22 mouse cellular contexts compared by ENCODE assay signal in the genomic region with DNA sequence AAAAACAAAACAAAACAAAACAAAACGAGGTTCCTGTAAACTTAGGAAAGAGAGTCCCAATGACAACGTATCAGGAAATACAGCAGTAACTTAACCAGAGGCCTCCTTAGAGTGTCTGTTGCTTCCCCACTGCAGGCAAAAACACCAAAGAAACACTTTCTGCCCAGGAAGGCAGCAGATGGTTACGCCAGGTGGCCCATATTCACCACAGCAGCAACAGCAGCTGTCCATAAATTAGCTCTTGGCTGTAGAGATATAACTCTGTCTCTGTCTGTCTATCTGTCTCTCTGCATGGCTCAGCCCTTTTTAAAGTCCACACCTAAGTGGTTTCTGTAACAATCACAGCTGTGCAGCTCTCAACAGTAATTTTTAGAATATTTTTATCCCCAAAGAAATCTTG. TPM values are rescaled to one million over a fixed set of nuclear protein-coding genes. Genes with fewer than 3 reads are reported as not detected.
DNase-seq lines count a peak whose midpoint lies in the region; ATAC-seq and TF ChIP-seq lines count a peak whose summit lies in the region.
"Had no signal": no experiment of that assay in that cellular context is flagged by ENCODE, and none has a peak within 500 bp of the region (broad histone marks: within the 10 kb centered on the region; RNA-seq: fewer than 3 reads in every experiment).

No protein-coding gene starts in this region.

- H3K27ac ChIP-seq in forebrain, embryonic 13.5 days, result no peak overlapping the region
- H3K27ac ChIP-seq in forebrain, embryonic 10.5 days, result no peak overlapping the region
- H3K27ac ChIP-seq in neural tube, embryonic 12.5 days, result no peak overlapping the region
- H3K27ac ChIP-seq in neural tube, embryonic 15.5 days (replicated peaks), result no peak overlapping the region
- H3K27ac ChIP-seq: heart, adult 2 months; kidney, embryonic 15.5 days; limb, embryonic 12.5 days; liver, embryonic 15.5 days; midbrain, embryonic 12.5 days; neural tube, embryonic 13.5 days had no signal

- H3K36me3 ChIP-seq in forebrain, embryonic 13.5 days (ENCODE audit: poor library complexity, severe bottlenecking), result peaks cover 30% of the 10 kb centered on the region
- H3K36me3 ChIP-seq in forebrain, embryonic 10.5 days (replicated peaks), result peaks cover 33% of the 10 kb centered on the region
- peaks cover 26% of the 10 kb centered on the region for H3K36me3 ChIP-seq in neural tube, embryonic 12.5 days
- peaks cover 20% of the 10 kb centered on the region for H3K36me3 ChIP-seq in neural tube, embryonic 15.5 days
- H3K36me3 ChIP-seq in myocyte (ENCODE audit: control insufficient read depth, insufficient read depth), result peaks cover 3% of the 10 kb centered on the region

- H3K9ac ChIP-seq in forebrain, embryonic 13.5 days, result no peak overlapping the region
- no peak overlapping the region for H3K9ac ChIP-seq in neural tube, embryonic 12.5 days
- no peak overlapping the region for H3K9ac ChIP-seq in neural tube, embryonic 15.5 days (replicated peaks)
- H3K9ac ChIP-seq: kidney, embryonic 15.5 days; limb, embryonic 12.5 days; liver, embryonic 15.5 days; midbrain, embryonic 12.5 days; neural tube, embryonic 13.5 days had no signal

- H3K9me3 ChIP-seq in forebrain, embryonic 13.5 days (replicated peaks), result no peaks in the 10 kb centered on the region; the same call in 1 of the 2 replicates
- H3K9me3 ChIP-seq in forebrain, embryonic 10.5 days, result peaks cover 16% of the 10 kb centered on the region
- H3K9me3 ChIP-seq in neural tube, embryonic 12.5 days, result no peaks in the 10 kb centered on the region
- no peaks in the 10 kb centered on the region for H3K9me3 ChIP-seq in neural tube, embryonic 15.5 days (replicated peaks)
- H3K9me3 ChIP-seq: kidney, embryonic 15.5 days; midbrain, embryonic 12.5 days; neural tube, embryonic 13.5 days had no signal

- TF ChIP-seq POLR2A in myocyte (IDR thresholded peaks at IDR 0.05; ENCODE audit: insufficient read length, low read depth), result no peak

- H3K4me1 ChIP-seq in forebrain, embryonic 13.5 days, result no peaks in the 10 kb centered on the region
- no peaks in the 10 kb centered on the region for H3K4me1 ChIP-seq in forebrain, embryonic 10.5 days
- no peaks in the 10 kb centered on the region for H3K4me1 ChIP-seq in neural tube, embryonic 12.5 days
- no peaks in the 10 kb centered on the region for H3K4me1 ChIP-seq in neural tube, embryonic 15.5 days
- H3K4me1 ChIP-seq: kidney, embryonic 15.5 days; limb, embryonic 12.5 days; liver, embryonic 15.5 days had no signal

- DNase-seq in forebrain, embryonic 10.5 days (ENCODE audit: extremely low spot score, low spot score), result no peak
- peak; percentile 48 for DNase-seq in A20 (ENCODE audit: low read depth, low spot score)
- no peak for DNase-seq in spleen, postnatal 10 days (ENCODE audit: low spot score in 2 of 2)
- DNase-seq: adrenal gland, postnatal 14 days; cerebellum, adult 8-10 months; gastrocnemius, postnatal 14 days; heart, adult 2 months; heart, postnatal 4 days; kidney, postnatal 4 days had no signal

- 0 out of 2 replicates have a peak, but pooled peaks have one; percentile 36 for ATAC-seq in forebrain, embryonic 13.5 days
- ATAC-seq in neural tube, embryonic 12.5 days (ENCODE audit: low FRiP score, low read depth), result 0 out of 2 replicates have a peak, but pooled peaks have one; percentile 29
- ATAC-seq in neural tube, embryonic 15.5 days (ENCODE audit: low FRiP score), result no peak
- ATAC-seq: hindbrain, embryonic 16.5 days; intestine, postnatal 0 days had no signal

- WGBS in forebrain, embryonic 13.5 days, result 82% methylated on average over 3 of the region's 3 CpGs
- 89% methylated on average over 3 of the region's 3 CpGs for WGBS in forebrain, embryonic 10.5 days
- 69% methylated on average over 3 of the region's 3 CpGs for WGBS in neural tube, embryonic 12.5 days
- WGBS in neural tube, embryonic 15.5 days, result 67% methylated on average over 3 of the region's 3 CpGs

- H3K4me2 ChIP-seq in forebrain, embryonic 13.5 days, result no peak overlapping the region
- no peak overlapping the region for H3K4me2 ChIP-seq in neural tube, embryonic 12.5 days (replicated peaks)
- H3K4me2 ChIP-seq in neural tube, embryonic 15.5 days, result no peak overlapping the region
- peak overlapping the region; percentile 6 for H3K4me2 ChIP-seq in myocyte (ENCODE audit: low read depth)
- H3K4me2 ChIP-seq: kidney, embryonic 15.5 days; limb, embryonic 12.5 days; liver, embryonic 15.5 days; midbrain, embryonic 12.5 days; neural tube, embryonic 13.5 days had no signal

- H3K4me3 ChIP-seq in forebrain, embryonic 13.5 days, result no peak overlapping the region
- H3K4me3 ChIP-seq in forebrain, embryonic 10.5 days, result no peak overlapping the region
- no peak overlapping the region for H3K4me3 ChIP-seq in neural tube, embryonic 12.5 days
- H3K4me3 ChIP-seq in neural tube, embryonic 15.5 days (replicated peaks), result no peak overlapping the region
- H3K4me3 ChIP-seq in myocyte, result no peak overlapping the region
- H3K4me3 ChIP-seq: erythroblast, embryonic 14.5 days; heart, adult 2 months; kidney, embryonic 15.5 days; limb, embryonic 12.5 days; liver, embryonic 15.5 days; midbrain, embryonic 12.5 days; neural tube, embryonic 13.5 days had no signal

- H3ac ChIP-seq in myocyte (ENCODE audit: control insufficient read depth, insufficient read length), result no peak overlapping the region

- no peaks in the 10 kb centered on the region for H3K27me3 ChIP-seq in forebrain, embryonic 13.5 days
- no peaks in the 10 kb centered on the region for H3K27me3 ChIP-seq in forebrain, embryonic 10.5 days (ENCODE audit: poor library complexity, severe bottlenecking)
- no peaks in the 10 kb centered on the region for H3K27me3 ChIP-seq in neural tube, embryonic 12.5 days (replicated peaks)
- H3K27me3 ChIP-seq in neural tube, embryonic 15.5 days (replicated peaks), result no peaks in the 10 kb centered on the region
- no peaks in the 10 kb centered on the region for H3K27me3 ChIP-seq in myocyte (ENCODE audit: control insufficient read depth, insufficient read depth, insufficient read length)
- H3K27me3 ChIP-seq: CH12.LX; kidney, embryonic 15.5 days; limb, embryonic 12.5 days; liver, embryonic 15.5 days; midbrain, embryonic 12.5 days; neural tube, embryonic 13.5 days had no signal

- no peaks in the 10 kb centered on the region for H3K79me2 ChIP-seq in myocyte (ENCODE audit: control insufficient read depth, insufficient read depth)

TF ChIP-seq in myocyte, 11 proteins besides CTCF, POLR2A, EP300 and RAD21:
- no peak for TF ChIP-seq CEBPB (IDR thresholded peaks at IDR 0.05; ENCODE audit: insufficient read depth, poor library complexity, severe bottlenecking)
- peak; percentile 26 for TF ChIP-seq TCF3 (IDR thresholded peaks at IDR 0.05; ENCODE audit: insufficient read length, low read depth)
- no peak for TF ChIP-seq USF1 (IDR thresholded peaks at IDR 0.05; ENCODE audit: low read depth)
- no peak for TF ChIP-seq MAX (IDR thresholded peaks at IDR 0.05; ENCODE audit: low read depth)
- TF ChIP-seq MYOD1 (IDR thresholded peaks at IDR 0.05; ENCODE audit: control insufficient read depth in 1 of 3, insufficient read length in 2 of 3, low read depth in 2 of 3), result peak in 2 of 3 experiments; percentile 66 to 78
- peak in 2 of 3 experiments; percentile 18 to 65 for TF ChIP-seq MYOG (IDR thresholded peaks at IDR 0.05; ENCODE audit: control insufficient read depth in 1 of 3, insufficient read depth in 1 of 3, insufficient read length in 2 of 3, low read depth in 2 of 3)
- TF ChIP-seq REST (IDR thresholded peaks at IDR 0.05; ENCODE audit: insufficient read depth, insufficient read length), result no peak
- no peak for TF ChIP-seq E2F4 (IDR thresholded peaks at IDR 0.05; ENCODE audit: insufficient read depth)
- no peak for TF ChIP-seq SRF (IDR thresholded peaks at IDR 0.05; ENCODE audit: control insufficient read depth, insufficient read length, low read depth)
- peak; percentile 47 for TF ChIP-seq TCF12 (IDR thresholded peaks at IDR 0.05; ENCODE audit: insufficient read depth, poor library complexity, severe bottlenecking)
- no peak for TF ChIP-seq POLR2AphosphoS2 (IDR thresholded peaks at IDR 0.05; ENCODE audit: insufficient read length, low read depth)

RNA-seq across cellular contexts. Expression of gene Rpf2, which starts 28.0 kb away (rescaled TPM):
- polyA plus RNA-seq in forebrain, embryonic 13.5 days (2015; fragmentation: Nextera tagmentation; extraction: Ambion mirVana), result 80.9 and 84.4 TPM in 2 replicates
- 98.0 and 101 TPM in 2 replicates for polyA plus RNA-seq in forebrain, embryonic 10.5 days (2016; fragmentation: Nextera tagmentation; extraction: Ambion mirVana)
- polyA plus RNA-seq in neural tube, embryonic 12.5 days (2016; fragmentation: Nextera tagmentation; extraction: Ambion mirVana), result 70.2 and 85.2 TPM in 2 replicates
- 66.8 and 76.2 TPM in 2 replicates for polyA plus RNA-seq in neural tube, embryonic 15.5 days (2015; fragmentation: Nextera tagmentation; extraction: Ambion mirVana)
- polyA plus RNA-seq in myocyte (2012; fragmentation: generic; extraction: Trizol), result 22.3 TPM

RNA-seq across cellular contexts. Expression of gene Gtf3c6, which starts 39.0 kb away (rescaled TPM):
- polyA plus RNA-seq in forebrain, embryonic 13.5 days (2015; fragmentation: Nextera tagmentation; extraction: Ambion mirVana), result 116 and 122 TPM in 2 replicates
- polyA plus RNA-seq in forebrain, embryonic 10.5 days (2016; fragmentation: Nextera tagmentation; extraction: Ambion mirVana), result 150 TPM in 2 replicates
- 120 and 139 TPM in 2 replicates for polyA plus RNA-seq in neural tube, embryonic 12.5 days (2016; fragmentation: Nextera tagmentation; extraction: Ambion mirVana)
- 74.0 and 75.2 TPM in 2 replicates for polyA plus RNA-seq in neural tube, embryonic 15.5 days (2015; fragmentation: Nextera tagmentation; extraction: Ambion mirVana)
- polyA plus RNA-seq in myocyte (2012; fragmentation: generic; extraction: Trizol), result 24.5 TPM
